Mouse (Mus musculus): ENCODE measurements at regions not wholly inside any gene's neighbourhood (a gene's known extent, or its start where the extent isn't known, plus 50 kb on each side); places are given as distances from the start of the nearest gene placed in this dataset.

DNA sequence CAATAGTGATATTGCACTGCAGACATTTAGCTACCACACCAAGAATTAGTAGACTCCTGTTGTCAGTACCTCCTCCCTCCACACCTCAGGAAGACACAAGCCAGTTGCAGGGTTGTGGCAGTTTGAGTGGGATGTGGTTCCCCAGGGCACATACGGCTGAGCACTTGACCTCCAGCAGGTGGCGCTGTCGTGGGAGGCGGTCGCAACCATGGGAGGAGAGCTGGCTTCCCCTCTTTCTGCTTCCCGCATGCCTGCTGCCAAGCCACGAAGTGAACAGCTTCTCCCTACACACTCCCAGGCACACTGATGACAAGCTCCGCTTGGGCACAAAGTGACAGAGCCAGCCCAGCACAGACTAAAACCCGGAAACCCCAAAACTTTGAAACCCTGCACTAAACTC lies 73.2 kb upstream of the Kctd3 start:
- Histone ChIP-seq H3K4me3 (no peak overlapping the region), H3K4me1 (no peaks in the 10 kb centered on the region), H3K4me2 (replicated peaks) (peak overlapping the region; percentile 24; the same call in 1 of the 2 replicates), H3K27ac (no peak overlapping the region), H3K9me3 (0 out of 2 replicates have a peak, but pooled peaks cover 7% of the 10 kb centered on the region), H3K27me3 (replicated peaks) (no peaks in the 10 kb centered on the region), H3K36me3 (no peaks in the 10 kb centered on the region), H3K9ac (no peak overlapping the region)
- WGBS, result 21% methylated on average over 9 of the region's 9 CpGs
- ATAC-seq (ENCODE audit: low FRiP score, low read depth), result peak; percentile 63; the same call in 1 of the 2 replicates

DNA sequence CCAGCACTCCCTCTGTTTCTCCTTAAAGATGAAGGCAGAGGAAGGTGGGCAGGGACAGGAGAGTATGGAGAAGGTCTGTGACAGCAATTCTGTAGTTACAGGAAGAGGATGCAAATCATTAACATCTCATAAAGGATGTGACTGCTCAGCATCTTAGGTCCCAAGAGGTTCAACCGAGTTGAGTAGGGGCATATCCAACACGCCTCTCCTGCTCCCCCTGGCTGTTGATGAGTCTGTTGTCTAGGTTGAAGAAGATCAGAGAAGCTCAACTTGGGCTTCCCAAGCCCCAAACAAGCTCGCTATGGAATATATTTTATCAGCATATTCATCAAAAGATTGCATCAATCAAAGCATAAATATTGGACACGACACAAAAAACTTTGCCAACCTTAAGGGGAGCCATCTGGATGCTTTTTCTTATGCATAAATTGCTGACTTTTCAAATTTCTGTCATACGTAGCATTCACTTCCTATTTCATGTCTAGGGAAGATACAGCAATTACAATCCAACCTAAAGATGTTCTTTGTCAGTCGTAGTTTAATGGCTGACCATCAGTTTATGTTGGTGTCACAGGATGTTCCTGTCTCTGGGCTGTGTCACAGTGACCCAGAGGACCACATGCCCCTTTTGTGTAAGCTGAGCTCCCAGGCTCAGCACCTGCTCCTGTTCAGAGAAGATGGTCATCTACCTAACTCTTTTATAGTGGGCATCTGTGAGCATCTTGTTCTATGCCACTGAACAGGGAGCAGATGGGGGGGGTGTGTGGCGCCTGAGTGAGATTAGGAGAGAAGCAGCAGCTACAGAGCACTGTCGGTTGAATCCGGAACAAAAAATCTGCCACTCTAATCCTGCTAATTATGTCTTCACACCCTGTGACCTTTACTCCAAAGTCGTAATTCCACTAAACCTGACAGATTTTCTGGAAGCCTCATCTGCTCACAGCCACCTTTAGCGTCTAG lies 72.1 kb upstream of the Kctd3 start:
- Histone ChIP-seq H3K36me3 (no peaks in the 10 kb centered on the region), H3K4me1 (no peaks in the 10 kb centered on the region), H3K27me3 (replicated peaks) (no peaks in the 10 kb centered on the region), H3K9ac (no peak overlapping the region), H3K4me2 (replicated peaks) (no peak overlapping the region), H3K27ac (no peak overlapping the region), H3K9me3 (0 out of 2 replicates have a peak, but pooled peaks cover 7% of the 10 kb centered on the region), H3K4me3 (no peak overlapping the region)
- 73% methylated on average over 11 of the region's 11 CpGs for WGBS
- ATAC-seq (ENCODE audit: low FRiP score, low read depth), result no peak

DNA sequence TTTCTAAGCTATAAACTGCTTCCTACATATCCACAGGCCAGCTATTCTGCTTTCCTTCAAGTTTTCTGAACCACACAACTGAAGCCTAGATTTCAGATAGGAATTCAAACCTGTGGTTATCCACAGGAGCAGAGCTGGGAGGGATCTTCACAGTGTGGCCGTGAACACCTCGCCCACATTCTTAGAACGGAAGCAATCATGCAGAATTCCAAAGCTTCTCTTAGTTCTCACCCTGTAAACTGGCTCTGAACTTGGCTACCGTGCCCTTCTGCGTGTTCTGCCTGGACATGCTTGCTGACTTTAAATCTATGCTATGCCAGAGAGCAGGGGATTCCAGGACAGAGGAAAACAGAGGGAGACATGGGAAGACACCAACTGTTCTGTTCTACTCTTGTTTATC lies 70.2 kb upstream of the Kctd3 start:
- Histone ChIP-seq H3K36me3 (no peaks in the 10 kb centered on the region), H3K4me1 (no peaks in the 10 kb centered on the region), H3K4me2 (replicated peaks) (no peak overlapping the region), H3K9me3 (no peaks in the 10 kb centered on the region), H3K9ac (no peak overlapping the region), H3K27ac (no peak overlapping the region), H3K4me3 (no peak overlapping the region), H3K27me3 (replicated peaks) (no peaks in the 10 kb centered on the region)
- 83% methylated on average over 5 of the region's 5 CpGs for WGBS
- ATAC-seq (ENCODE audit: low FRiP score, low read depth), result no peak

DNA sequence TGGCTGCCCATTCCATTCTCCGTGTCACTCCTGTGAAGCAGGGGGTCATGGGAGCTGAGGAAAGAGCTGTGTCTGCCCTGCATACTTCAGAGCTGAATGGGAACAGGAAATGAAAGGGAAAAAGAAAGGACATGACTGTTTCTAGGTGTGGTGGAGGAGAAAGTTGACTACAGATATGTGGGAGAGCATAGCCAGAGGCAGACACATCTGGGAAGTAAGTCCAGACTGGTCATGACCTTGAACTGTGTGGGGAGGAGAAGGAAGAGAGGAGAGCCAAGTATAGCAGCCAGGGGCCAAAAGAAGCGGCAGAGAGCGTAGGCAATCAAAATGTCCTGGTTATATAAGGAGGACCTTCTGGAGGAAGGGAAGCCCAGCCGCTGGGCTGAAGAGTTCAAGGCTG lies 68.6 kb upstream of the Kctd3 start:
- no peak for ATAC-seq (ENCODE audit: low FRiP score, low read depth)
- no peaks in the 10 kb centered on the region for H3K4me1 ChIP-seq
- no peaks in the 10 kb centered on the region for H3K36me3 ChIP-seq
- H3K27ac ChIP-seq, result no peak overlapping the region
- no peak overlapping the region for H3K4me2 ChIP-seq (replicated peaks)
- no peaks in the 10 kb centered on the region for H3K9me3 ChIP-seq
- 82% methylated on average over 4 of the region's 4 CpGs for WGBS
- no peaks in the 10 kb centered on the region for H3K27me3 ChIP-seq (replicated peaks)
- no peak overlapping the region for H3K4me3 ChIP-seq
- H3K9ac ChIP-seq, result no peak overlapping the region

DNA sequence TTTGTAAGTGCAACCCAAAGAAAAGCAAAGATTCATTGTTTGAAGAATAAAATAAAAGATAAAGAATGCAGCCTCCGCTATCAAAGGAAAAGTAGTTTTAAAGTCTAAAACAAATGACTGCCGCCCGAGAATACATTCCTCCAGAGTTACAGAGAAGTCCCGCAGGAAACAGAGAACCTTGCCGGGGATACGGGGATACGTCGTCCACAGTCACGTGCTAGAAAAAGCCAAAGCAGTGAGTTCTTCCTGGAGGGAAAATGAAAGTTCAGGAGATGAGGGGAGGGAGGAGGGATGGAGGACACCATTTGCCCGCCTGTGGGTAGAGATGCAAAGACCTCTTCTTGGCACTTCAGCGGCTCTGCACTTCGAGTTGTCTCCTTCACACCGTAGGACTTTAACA lies 68.0 kb upstream of the Kctd3 start:
- no peaks in the 10 kb centered on the region for H3K36me3 ChIP-seq
- H3K4me3 ChIP-seq, result no peak overlapping the region
- H3K27me3 ChIP-seq (replicated peaks), result no peaks in the 10 kb centered on the region
- no peak overlapping the region for H3K9ac ChIP-seq
- no peak for ATAC-seq (ENCODE audit: low FRiP score, low read depth)
- H3K9me3 ChIP-seq, result no peaks in the 10 kb centered on the region
- 84% methylated on average over 13 of the region's 13 CpGs for WGBS
- H3K4me2 ChIP-seq (replicated peaks), result no peak overlapping the region
- H3K27ac ChIP-seq, result no peak overlapping the region
- H3K4me1 ChIP-seq, result no peaks in the 10 kb centered on the region

DNA sequence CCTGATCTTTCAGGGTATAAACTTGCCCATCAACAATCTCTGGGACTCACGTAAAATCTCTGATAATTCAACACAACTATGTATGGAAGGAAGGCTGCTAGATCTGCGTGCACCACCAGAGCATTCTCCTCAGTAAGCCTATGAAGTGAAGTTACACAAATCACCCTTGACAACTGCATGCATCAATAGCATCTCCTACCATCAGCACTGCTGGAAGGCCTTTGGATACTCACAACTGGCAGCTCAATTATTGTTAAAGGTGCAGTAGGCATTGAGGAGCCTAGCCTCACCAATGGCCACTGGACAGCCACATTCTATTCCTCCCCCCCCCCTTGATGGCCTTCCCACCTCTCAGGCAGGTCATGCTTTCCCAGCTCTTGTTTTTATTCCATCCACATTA lies 64.9 kb upstream of the Kctd3 start:
- ATAC-seq (ENCODE audit: low FRiP score, low read depth), result no peak
- Histone ChIP-seq H3K9me3 (no peaks in the 10 kb centered on the region), H3K9ac (no peak overlapping the region), H3K4me1 (no peaks in the 10 kb centered on the region), H3K4me2 (replicated peaks) (no peak overlapping the region), H3K27ac (no peak overlapping the region), H3K4me3 (no peak overlapping the region), H3K27me3 (replicated peaks) (no peaks in the 10 kb centered on the region), H3K36me3 (no peaks in the 10 kb centered on the region)
- WGBS, result 86% methylated on average over 2 of the region's 2 CpGs

DNA sequence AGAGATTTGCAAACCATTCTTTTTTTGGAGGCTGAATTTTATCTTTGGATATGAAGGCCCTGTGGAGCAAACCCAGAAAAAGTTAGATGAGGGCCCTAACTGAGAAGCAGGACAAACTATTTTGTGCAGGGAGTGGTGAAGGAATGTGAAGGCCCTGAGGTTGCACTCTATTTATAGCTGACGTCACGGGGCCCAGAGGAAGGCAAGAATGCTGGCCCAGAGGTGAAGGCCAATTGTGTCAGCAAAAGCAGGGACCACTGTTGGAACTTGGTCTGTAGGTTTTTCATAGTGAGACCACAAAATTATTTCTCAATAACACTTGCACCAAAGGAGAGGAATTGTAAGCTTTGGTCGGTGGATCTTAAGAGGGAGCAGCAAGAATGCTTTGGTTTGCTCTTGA lies 60.6 kb upstream of the Kctd3 start:
- H3K4me3 ChIP-seq, result no peak overlapping the region
- H3K9me3 ChIP-seq, result no peaks in the 10 kb centered on the region
- H3K36me3 ChIP-seq, result no peaks in the 10 kb centered on the region
- no peak overlapping the region for H3K4me2 ChIP-seq (replicated peaks)
- H3K9ac ChIP-seq, result no peak overlapping the region
- 69% methylated on average over 3 of the region's 3 CpGs for WGBS
- H3K27ac ChIP-seq, result no peak overlapping the region
- no peaks in the 10 kb centered on the region for H3K4me1 ChIP-seq
- no peaks in the 10 kb centered on the region for H3K27me3 ChIP-seq (replicated peaks)
- ATAC-seq (ENCODE audit: low FRiP score, low read depth), result no peak

DNA sequence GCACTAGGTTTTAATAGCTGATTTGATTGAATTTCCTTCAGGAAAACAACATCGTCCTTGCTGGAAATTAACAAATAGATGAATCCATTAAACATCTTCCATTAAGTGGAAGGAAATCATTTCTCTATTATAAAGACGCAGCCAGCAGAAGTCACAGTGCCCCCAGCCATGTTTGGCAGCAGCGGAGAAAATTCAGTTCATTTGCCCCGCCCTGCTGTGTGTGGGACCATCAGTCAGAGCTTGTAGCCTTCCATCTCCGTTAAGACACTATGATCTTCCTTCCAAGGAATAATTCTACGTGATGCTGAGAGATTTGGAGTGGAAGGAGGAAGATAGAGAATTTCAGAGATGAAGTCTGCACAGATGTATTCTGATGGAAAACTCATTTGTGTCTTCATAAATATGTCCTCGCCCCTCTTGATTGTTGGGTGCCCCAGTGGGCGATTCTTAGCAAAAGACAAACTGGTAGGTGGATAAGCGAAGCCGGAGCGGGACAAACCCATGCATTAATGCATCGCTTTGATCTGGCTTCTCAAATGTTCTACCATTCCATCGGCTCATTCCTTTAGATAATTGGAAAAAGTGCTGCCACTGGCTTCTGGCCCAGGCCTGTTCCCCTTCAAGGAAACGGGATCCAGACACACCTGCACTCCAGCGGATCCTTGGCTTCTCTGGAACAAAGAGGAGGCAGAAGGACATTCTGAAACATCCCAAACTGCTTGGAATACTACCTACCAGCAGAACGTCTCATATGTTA lies 59.7 kb upstream of the Kctd3 start:
- H3K9ac ChIP-seq, result no peak overlapping the region
- no peak for ATAC-seq (ENCODE audit: low FRiP score, low read depth)
- no peak overlapping the region for H3K27ac ChIP-seq
- no peaks in the 10 kb centered on the region for H3K27me3 ChIP-seq (replicated peaks)
- no peak overlapping the region for H3K4me3 ChIP-seq
- no peak overlapping the region for H3K4me2 ChIP-seq (replicated peaks)
- no peaks in the 10 kb centered on the region for H3K36me3 ChIP-seq
- WGBS, result 77% methylated on average over 16 of the region's 16 CpGs
- H3K4me1 ChIP-seq, result no peaks in the 10 kb centered on the region
- no peaks in the 10 kb centered on the region for H3K9me3 ChIP-seq

DNA sequence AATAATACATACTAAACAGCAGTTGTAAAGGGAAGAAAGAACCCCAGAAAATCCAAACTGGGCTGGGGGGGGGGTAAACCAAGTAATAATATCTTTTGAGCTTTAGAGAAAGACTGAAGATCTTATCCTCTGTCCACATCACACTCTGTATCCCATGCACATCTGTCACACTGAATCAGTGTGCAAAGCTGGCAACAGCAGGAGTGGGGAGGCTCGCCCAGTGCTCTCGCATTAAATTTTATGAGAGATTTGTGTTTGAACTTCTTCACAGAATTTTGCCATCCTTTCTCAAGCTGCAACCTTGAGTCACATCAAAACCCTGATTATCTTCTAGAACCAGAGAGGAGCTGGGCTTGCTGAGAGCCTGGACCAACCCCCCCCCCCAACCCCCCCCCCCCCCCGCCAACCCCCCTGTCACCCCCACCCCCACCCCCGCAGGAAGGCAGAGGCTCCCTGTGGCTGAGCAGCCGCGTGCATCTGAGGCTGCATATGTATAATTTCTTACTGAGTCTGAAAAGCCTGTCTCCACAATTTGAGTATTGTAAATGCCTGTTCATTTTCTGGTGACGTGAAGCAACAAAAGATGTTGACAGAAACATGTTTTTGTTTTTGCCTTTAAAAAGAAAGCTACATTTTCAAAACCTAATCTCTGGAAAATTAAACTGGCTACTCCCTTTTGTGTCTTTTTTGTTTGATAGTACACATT lies 59.0 kb upstream of the Kctd3 start:
- no peak overlapping the region for H3K27ac ChIP-seq
- H3K9ac ChIP-seq, result no peak overlapping the region
- H3K4me1 ChIP-seq, result no peaks in the 10 kb centered on the region
- H3K9me3 ChIP-seq, result no peaks in the 10 kb centered on the region
- H3K4me3 ChIP-seq, result no peak overlapping the region
- H3K4me2 ChIP-seq (replicated peaks), result no peak overlapping the region
- no peak for ATAC-seq (ENCODE audit: low FRiP score, low read depth)
- H3K27me3 ChIP-seq (replicated peaks), result no peaks in the 10 kb centered on the region
- 37% methylated on average over 6 of the region's 7 CpGs for WGBS
- no peaks in the 10 kb centered on the region for H3K36me3 ChIP-seq

DNA sequence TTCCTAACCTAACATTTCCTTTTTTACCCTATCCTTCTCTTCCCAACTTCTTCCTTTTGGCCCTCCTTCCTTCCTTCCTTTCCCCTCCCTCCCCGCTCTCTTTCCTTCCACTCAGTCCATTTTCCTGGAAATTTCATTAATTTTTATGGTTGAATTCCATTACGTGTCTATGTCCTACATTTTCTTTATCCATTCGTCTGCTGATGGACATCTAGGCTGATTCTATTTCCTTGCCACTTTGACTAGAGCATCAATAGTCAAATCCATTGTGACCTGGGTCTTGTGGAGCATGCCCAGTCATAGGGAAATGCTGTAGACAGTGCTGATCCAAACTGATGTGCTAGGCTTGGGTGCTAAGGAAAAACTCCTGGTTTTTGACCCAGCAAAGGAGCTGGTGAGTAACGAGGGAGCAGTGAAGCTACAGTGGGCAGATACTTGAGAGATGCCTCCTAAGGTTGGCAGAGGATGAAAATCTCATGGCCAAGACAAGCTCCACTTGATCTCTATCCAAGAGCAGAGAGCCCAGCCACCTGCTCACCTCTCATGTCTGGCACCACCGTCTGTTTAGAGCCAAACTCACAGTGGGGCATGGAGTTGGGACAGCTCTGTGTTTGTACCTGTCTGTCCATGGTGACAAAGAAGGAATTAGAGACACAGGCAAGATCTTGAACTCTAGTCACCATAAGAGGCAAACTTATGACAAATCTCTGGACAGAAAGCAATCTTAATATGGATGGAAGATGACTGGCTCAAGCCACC lies 57.7 kb upstream of the Kctd3 start:
- Histone ChIP-seq H3K4me3 (no peak overlapping the region), H3K4me1 (no peaks in the 10 kb centered on the region), H3K27ac (no peak overlapping the region), H3K4me2 (replicated peaks) (no peak overlapping the region), H3K36me3 (no peaks in the 10 kb centered on the region), H3K27me3 (replicated peaks) (no peaks in the 10 kb centered on the region), H3K9ac (no peak overlapping the region), H3K9me3 (no peaks in the 10 kb centered on the region)
- 90% methylated on average over 5 of the region's 5 CpGs for WGBS
- ATAC-seq (ENCODE audit: low FRiP score, low read depth), result no peak

DNA sequence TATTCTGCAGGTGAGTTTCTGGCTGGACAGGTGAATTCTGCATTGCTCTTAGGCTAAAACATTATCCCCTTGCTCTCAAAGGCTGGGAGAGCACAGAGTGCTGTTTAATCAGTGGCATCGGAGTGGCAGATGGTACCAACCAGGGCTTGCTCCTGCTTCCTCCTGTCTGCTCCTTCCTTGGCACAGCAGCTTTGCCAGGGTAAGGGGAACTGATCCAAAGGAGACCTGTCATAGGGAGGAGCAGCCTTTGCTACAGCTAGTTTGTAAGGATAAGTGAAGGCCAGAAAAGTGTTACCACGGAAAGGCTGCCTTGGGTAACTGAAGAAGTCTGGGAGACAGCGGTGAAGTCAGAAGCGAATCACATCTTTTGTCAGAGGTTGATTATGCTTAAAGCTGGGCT lies 57.0 kb upstream of the Kctd3 start:
- no peak for ATAC-seq (ENCODE audit: low FRiP score, low read depth)
- H3K9me3 ChIP-seq, result no peaks in the 10 kb centered on the region
- no peaks in the 10 kb centered on the region for H3K36me3 ChIP-seq
- H3K9ac ChIP-seq, result no peak overlapping the region
- H3K27me3 ChIP-seq (replicated peaks), result no peaks in the 10 kb centered on the region
- no peak overlapping the region for H3K4me2 ChIP-seq (replicated peaks)
- WGBS, result 83% methylated on average over 4 of the region's 4 CpGs
- H3K4me1 ChIP-seq, result no peaks in the 10 kb centered on the region
- H3K4me3 ChIP-seq, result no peak overlapping the region
- no peak overlapping the region for H3K27ac ChIP-seq
